Mouse (Mus musculus): Measurements from ENCODE around the gene Arl15.

GRCm38 (mm10) chr13:114048071-114048470, 253.8 kb downstream of the Arl15 start:
- TF ChIP-seq CTCF (IDR thresholded peaks at IDR 0.05; ENCODE audit: low read depth, low read length) (no peak), POLR2A (IDR thresholded peaks at IDR 0.05; ENCODE audit: borderline replicate concordance, low read depth, low read length) (no peak)
